21 mouse cellular contexts compared by ENCODE assay signal in the genomic region with DNA sequence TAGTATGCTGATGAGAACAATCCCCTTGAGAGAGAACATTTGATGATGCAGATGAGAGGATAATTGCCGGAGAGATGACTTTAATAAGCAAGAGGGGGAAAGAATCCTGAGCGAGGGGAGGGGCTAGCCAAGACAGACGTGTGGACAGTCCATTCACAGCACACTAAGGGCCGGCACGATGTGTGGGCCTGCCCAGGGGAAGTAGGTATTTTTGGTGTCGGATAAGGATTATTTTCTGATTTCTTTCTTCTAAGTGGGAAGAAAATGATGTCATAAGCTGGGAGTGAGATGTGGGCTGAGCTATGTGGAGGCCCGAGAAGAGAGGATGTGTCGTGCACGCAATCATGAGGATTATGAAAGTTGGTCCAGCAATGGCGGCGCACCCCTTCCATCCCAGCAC. TPM values are rescaled to one million over a fixed set of nuclear protein-coding genes. Genes with fewer than 3 reads are reported as not detected.
A peak's percentile ranks its signal among the peaks of the same experiment; 100 is the strongest.
DNase-seq lines count a peak whose midpoint lies in the region; ATAC-seq lines count a peak whose summit lies in the region.
"Had no signal": no experiment of that assay in that cellular context is flagged by ENCODE, and none has a peak within 500 bp of the region (broad histone marks: within the 10 kb centered on the region; RNA-seq: fewer than 3 reads in every experiment).

No protein-coding gene starts in this region.

- ATAC-seq in forebrain, embryonic 15.5 days (replicated peaks): no peak
- ATAC-seq in forebrain, embryonic 13.5 days: no peak
- ATAC-seq: intestine, embryonic 16.5 days; Patski had no signal

- WGBS in forebrain, embryonic 15.5 days: 84% methylated on average over 11 of the region's 11 CpGs
- WGBS in forebrain, embryonic 13.5 days: 86% methylated on average over 11 of the region's 11 CpGs

- peak overlapping the region; percentile 54; the same call in 1 of the 2 replicates for H3K27ac ChIP-seq in forebrain, embryonic 15.5 days (replicated peaks)
- H3K27ac ChIP-seq in forebrain, embryonic 13.5 days: no peak overlapping the region
- H3K27ac ChIP-seq: embryonic facial prominence, embryonic 13.5 days; limb, embryonic 15.5 days; midbrain, embryonic 10.5 days had no signal

- H3K9me3 ChIP-seq in forebrain, embryonic 15.5 days: no peaks in the 10 kb centered on the region
- H3K9me3 ChIP-seq in forebrain, embryonic 13.5 days (replicated peaks): no peaks in the 10 kb centered on the region
- H3K9me3 ChIP-seq: embryonic facial prominence, embryonic 13.5 days; limb, embryonic 15.5 days; midbrain, embryonic 10.5 days had no signal

- H3K36me3 ChIP-seq in forebrain, embryonic 15.5 days: no peaks in the 10 kb centered on the region
- H3K36me3 ChIP-seq in forebrain, embryonic 13.5 days (ENCODE audit: poor library complexity, severe bottlenecking): no peaks in the 10 kb centered on the region
- H3K36me3 ChIP-seq: embryonic facial prominence, embryonic 13.5 days; limb, embryonic 15.5 days; midbrain, embryonic 10.5 days had no signal

- H3K9ac ChIP-seq in forebrain, embryonic 15.5 days (replicated peaks): no peak overlapping the region
- no peak overlapping the region for H3K9ac ChIP-seq in forebrain, embryonic 13.5 days
- H3K9ac ChIP-seq: embryonic facial prominence, embryonic 13.5 days; limb, embryonic 15.5 days had no signal

- no peaks in the 10 kb centered on the region for H3K27me3 ChIP-seq in forebrain, embryonic 15.5 days
- no peaks in the 10 kb centered on the region for H3K27me3 ChIP-seq in forebrain, embryonic 13.5 days
- H3K27me3 ChIP-seq: embryonic facial prominence, embryonic 13.5 days; limb, embryonic 15.5 days; Patski had no signal

- intact Hi-C loops in left cerebral cortex, postnatal 10 days (cut with DNase I): no loop called here
- intact Hi-C loops in heart, postnatal 14 days (cut with DNase I): no loop called here

- H3K4me1 ChIP-seq in forebrain, embryonic 15.5 days: peaks cover 1% of the 10 kb centered on the region
- H3K4me1 ChIP-seq in forebrain, embryonic 13.5 days: peaks cover 6% of the 10 kb centered on the region

- no peak overlapping the region for H3K4me2 ChIP-seq in forebrain, embryonic 15.5 days (replicated peaks)
- H3K4me2 ChIP-seq in forebrain, embryonic 13.5 days: no peak overlapping the region
- H3K4me2 ChIP-seq: embryonic facial prominence, embryonic 13.5 days; heart, embryonic 11.5 days; limb, embryonic 15.5 days had no signal

- peak; percentile 37 to 47 for DNase-seq in left cerebral cortex, adult 18-20 months (ENCODE audit: low spot score in 2 of 2)
- DNase-seq in left cerebral cortex, postnatal 10 days (ENCODE audit: extremely low spot score in 1 of 2, low spot score in 2 of 2): no peak
- DNase-seq in frontal cortex, postnatal 36 days (ENCODE audit: low spot score in 2 of 2): peak; percentile 29 to 30
- DNase-seq in right cerebral cortex, postnatal 25 days: peak; percentile 35
- no peak for DNase-seq in heart, postnatal 14 days
- DNase-seq in urinary bladder, postnatal 25 days (ENCODE audit: low spot score): no peak
- DNase-seq: cerebellum, adult 11-12 months; gastrocnemius, postnatal 25 days; heart, postnatal 36 days; kidney, postnatal 10 days; lung, adult 18-20 months; lung, postnatal 36 days; thymus, adult 2 months had no signal

- no peak overlapping the region for H3K4me3 ChIP-seq in forebrain, embryonic 15.5 days
- no peak overlapping the region for H3K4me3 ChIP-seq in forebrain, embryonic 13.5 days
- H3K4me3 ChIP-seq: embryonic facial prominence, embryonic 13.5 days; limb, embryonic 15.5 days; midbrain, embryonic 10.5 days had no signal

RNA-seq across cellular contexts. Expression of a gene that starts 27.8 kb away (rescaled TPM):
- 38.5 and 39.3 TPM in 2 replicates for polyA plus RNA-seq in forebrain, embryonic 15.5 days (2015; fragmentation: Nextera tagmentation; extraction: Ambion mirVana)
- 32.4 and 37.0 TPM in 2 replicates for polyA plus RNA-seq in forebrain, embryonic 13.5 days (2015; fragmentation: Nextera tagmentation; extraction: Ambion mirVana)
- total RNA-seq in left cerebral cortex, adult 18-20 months (2021): 100 to 1,000 TPM; 636 to 646 TPM
- total RNA-seq in left cerebral cortex, postnatal 10 days (2021): 100 to 1,000 TPM; 373 to 406 TPM
- total RNA-seq in heart, postnatal 14 days (2021): 100 to 1,000 TPM; 301 to 315 TPM

RNA-seq across cellular contexts. Expression of a gene that starts 32.0 kb away (rescaled TPM):
- polyA plus RNA-seq in forebrain, embryonic 15.5 days (2015; fragmentation: Nextera tagmentation; extraction: Ambion mirVana): 342 and 347 TPM in 2 replicates
- polyA plus RNA-seq in forebrain, embryonic 13.5 days (2015; fragmentation: Nextera tagmentation; extraction: Ambion mirVana): 393 and 402 TPM in 2 replicates
- 100 to 1,000 TPM; 179 to 200 TPM for total RNA-seq in left cerebral cortex, adult 18-20 months (2021)
- 100 to 1,000 TPM; 172 to 198 TPM for total RNA-seq in left cerebral cortex, postnatal 10 days (2021)
- total RNA-seq in heart, postnatal 14 days (2021): 100 to 1,000 TPM; 118 to 131 TPM

RNA-seq across cellular contexts. Expression of a gene that starts 52.9 kb away (rescaled TPM):
- 60.6 and 61.4 TPM in 2 replicates for polyA plus RNA-seq in forebrain, embryonic 15.5 days (2015; fragmentation: Nextera tagmentation; extraction: Ambion mirVana)
- polyA plus RNA-seq in forebrain, embryonic 13.5 days (2015; fragmentation: Nextera tagmentation; extraction: Ambion mirVana): 65.6 and 72.7 TPM in 2 replicates
- 10 to 100 TPM; 28.1 to 29.4 TPM for total RNA-seq in left cerebral cortex, adult 18-20 months (2021)
- 10 to 100 TPM; 23.6 to 25.5 TPM for total RNA-seq in left cerebral cortex, postnatal 10 days (2021)
- 10 to 100 TPM; 41.5 to 41.9 TPM for total RNA-seq in heart, postnatal 14 days (2021)

Comparison
In these comparisons a context has a peak if more than half of its experiments do, and no peak if none do; other contexts are left out.
1. DNase-seq: peak in left cerebral cortex, adult 18-20 months (2 of 2), frontal cortex, postnatal 36 days (2 of 2) and right cerebral cortex, postnatal 25 days (single experiment); none in left cerebral cortex, postnatal 10 days (0 of 2), heart, postnatal 14 days (0 of 2) and urinary bladder, postnatal 25 days (single experiment).